Mouse (Mus musculus) erythroblast, embryonic 14.5 days (primary cell): ENCODE measurements around the gene Gadd45gip1.

Experiments used
- GATA1 ChIP-seq: IDR thresholded peaks from 2 replicates; pipeline ENCODE4 v1.6.1; 2012; ENCODE audit warnings: low read length, inconsistent platforms, mixed read lengths
- TAL1 ChIP-seq: IDR thresholded peaks from 3 replicates; pipeline ENCODE4 v1.6.1; 2012; ENCODE audit warnings: low read length, inconsistent platforms, mixed read lengths

DNA sequence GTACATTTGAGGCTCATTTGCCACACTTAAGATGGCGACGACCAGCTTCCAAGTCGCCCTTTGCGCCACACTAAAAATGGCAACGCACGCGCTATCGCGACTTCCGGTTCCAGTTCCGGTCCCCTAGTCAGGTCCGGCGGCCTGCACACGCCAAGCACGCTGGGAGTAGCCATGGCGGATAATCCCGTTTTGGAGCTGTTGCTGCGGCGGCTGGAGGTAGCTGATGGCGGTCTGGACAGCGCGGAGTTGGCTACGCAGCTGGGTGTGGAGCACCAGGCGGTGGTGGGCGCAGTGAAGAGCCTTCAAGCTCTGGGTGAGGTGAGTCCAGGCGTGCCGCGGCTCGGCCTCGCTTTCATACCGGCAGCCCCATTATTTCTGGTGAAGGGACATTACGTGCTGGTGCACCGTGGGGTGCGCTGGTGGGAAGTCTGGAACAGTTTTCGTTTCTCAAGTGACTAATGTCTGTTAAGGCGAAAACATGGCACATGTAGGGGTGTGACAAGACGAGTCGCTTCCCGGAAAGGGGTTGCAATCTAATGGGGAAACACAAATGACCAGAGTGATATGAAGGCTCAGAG lies 25.6 kb downstream of the Gadd45gip1 start, which contains the start of gene Farsa:
- TF ChIP-seq GATA1 (no peak), TAL1 (no peak)
